Mouse (Mus musculus) adipocyte (in vitro differentiated cells): ENCODE results near the gene Ube2u.

ENCODE experiments used
- DNase-seq: peaks from one replicate; pipeline ENCODE4 v3.0.0-alpha.2; 2016; ENCODE audit warnings: low spot score

The Ube2u gene

GRCm38 (mm10) chr4:100547905-100548304, 69.3 kb downstream of the Ube2u start:
- no peak for DNase-seq

GRCm38 (mm10) chr4:100553296-100553695, 74.6 kb downstream of the Ube2u start:
- DNase-seq, result no peak

DNA sequence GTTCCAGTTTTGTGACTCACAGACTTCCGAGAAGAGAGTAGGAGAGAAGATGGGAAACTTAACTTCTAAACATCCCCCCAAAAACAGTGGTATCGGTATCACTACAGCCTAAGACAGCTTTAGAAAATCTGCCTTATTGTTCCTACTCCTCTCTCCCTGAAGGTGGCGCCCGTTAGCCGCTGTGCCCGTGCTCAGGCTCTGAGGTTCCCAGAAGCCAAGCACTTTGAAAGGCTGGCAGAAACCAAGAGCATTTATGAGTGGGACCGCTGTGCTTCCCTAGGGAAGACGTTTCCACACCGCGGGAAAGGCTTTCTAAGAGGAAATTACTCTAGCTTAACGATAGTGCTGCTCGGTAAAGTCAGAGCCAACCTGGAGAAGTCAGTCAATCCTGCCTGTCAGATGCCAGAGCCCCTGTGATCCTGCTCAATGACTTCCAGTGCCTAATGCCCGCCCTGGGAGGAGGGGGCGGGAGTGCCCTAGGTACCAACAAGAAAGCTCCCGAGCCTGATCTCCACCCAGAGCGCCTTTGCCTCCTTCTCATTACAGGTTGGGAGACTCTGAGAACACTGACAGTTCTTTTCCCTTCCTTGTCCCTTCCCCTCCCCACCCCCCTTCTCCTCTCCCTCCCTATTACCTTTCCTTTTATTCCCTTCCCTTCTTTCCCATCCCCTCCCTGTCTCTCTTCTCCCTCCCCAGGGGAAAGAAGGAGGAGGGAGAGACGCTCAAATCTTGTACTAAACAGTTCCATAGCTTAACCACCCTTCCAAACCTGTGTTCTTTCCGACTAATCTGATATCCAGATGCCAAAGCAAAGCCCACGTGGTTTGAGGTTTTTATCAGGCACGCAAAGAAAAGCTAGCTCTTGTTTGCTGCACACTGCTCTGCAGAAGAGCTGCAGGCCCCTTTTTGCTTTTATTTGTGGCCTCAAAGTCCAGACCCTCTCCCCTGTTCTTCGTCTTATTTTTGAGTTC, 109.9 kb downstream of the Ube2u start:
- peak; percentile 73 for DNase-seq

DNA sequence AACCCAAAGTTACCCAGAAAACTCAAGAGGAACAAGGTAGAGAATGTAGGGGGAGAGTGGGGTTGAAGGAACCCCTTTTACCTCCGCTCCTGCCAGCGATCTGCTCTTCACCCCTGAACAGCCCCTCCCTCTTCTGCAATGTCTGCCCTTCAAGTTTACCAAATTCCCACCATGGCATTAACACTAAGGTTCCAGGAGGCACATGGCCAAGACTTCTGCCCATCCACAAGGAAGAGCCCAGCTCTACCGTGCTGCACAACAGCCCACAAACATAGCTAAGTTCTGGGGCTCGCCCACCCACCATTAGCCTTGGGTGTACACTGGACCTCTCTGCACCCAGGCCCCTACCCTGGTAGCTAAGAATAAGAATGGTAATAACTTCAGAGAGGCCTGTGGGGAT, 117.1 kb downstream of the Ube2u start:
- DNase-seq, result no peak

DNA sequence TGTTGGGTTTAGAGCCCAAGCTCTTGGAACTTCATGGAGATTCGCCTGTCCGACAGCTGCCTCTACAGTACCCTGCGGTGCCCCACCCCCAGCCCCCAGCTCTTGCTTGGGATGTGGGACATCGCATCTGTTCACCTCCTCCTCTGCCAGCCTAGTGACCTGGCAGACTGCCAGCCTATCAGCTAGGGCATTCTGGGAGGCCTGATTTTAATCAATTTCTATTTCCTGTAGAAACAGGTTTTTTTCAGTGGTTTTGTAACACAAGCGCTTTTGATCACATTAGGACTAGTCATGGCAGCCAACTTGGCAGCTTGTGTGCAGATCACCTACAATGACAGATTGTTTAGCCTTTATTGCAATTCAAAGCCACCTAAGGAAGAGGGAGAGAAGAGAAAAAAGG, 118.0 kb downstream of the Ube2u start:
- DNase-seq, result no peak

DNA sequence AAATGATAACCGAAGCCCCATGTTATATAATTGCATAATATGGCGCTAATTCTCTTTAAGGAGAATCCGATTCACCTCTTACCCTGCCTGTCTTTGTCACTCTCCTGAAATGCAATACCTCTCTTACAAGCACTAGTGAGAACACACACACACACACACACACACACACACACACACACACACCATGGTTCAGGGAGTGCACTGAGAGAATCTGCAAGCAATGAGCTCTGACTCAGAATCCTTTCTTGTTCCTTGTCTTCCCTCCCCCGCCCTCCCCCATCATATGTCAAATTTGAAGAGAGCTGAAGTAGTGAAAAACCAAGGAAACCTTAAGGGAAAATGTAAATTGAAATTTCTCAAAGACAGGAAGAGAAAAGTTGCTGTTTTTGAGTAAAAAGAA, 118.4 kb downstream of the Ube2u start:
- DNase-seq, result no peak
